Mouse (Mus musculus) kidney, adult 11 months (tissue): Measurements from ENCODE around the gene Rev3l.
"Not testable (repeated sequence)": the region's sequence is repeated elsewhere in the genome, so short reads cannot be mapped to it uniquely, and the experiment has no call there.

Experiments
- DNase-seq: peaks from one replicate; pipeline ENCODE4 v3.0.0; 2022

The Rev3l gene

DNA sequence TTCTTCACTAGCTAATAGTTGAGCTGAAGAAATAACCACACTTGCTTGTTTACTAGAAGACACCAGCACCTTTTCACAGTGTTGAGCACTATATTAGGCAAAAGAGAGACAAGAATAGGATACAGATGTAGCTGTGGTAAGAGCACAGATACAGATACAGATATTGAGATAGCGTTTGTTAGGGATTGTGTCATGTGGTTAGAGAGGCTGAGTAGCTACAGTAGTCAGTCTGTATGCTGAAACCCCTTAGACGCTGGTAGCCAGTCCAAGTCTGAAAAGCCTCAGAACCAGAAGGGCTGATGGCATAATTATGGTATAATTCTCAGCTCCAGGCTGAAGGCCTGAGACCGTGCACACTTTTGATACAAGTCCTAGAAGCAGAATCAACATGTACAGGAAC is 53.3 kb downstream of the Rev3l start:
- no peak for DNase-seq

DNA sequence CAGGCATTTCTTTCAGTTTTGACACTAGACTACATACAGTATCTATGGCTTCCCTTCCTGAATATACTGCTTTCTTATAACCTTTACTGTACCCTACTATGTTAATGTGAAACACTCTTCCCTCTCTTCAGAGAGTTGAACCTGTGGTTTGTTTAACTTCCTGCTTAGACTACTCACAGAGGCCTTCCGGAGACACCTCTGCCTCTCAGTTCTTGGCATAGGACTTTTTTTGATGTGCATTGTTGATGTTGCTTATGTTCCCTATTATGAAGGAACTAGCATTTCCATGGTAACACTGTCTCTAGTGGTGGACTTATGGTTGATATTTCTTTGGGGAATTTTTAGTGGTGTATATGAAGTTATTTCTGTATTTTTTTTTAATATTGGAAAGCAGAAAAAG is 61.4 kb downstream of the Rev3l start:
- DNase-seq: no peak

DNA sequence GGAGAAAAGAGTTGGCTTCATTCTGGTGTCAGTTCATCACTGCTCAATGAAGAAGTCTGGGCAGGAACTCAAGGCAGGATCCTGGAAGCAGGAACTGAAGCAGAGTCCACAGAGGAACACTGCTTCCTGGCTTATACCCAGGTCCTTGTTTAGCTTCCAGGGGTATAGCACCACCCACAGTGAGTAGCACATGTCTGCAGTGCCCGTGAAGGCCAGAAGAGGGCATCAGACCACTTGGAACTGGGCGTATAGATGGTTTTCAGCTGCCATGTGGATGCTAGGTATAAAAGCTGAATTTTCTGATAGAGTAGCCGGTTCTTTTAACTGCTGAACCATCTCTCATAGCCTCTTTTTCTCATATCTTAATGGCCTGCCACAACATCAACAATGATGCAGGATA is 79.6 kb downstream of the Rev3l start:
- DNase-seq: peak; percentile 28

DNA sequence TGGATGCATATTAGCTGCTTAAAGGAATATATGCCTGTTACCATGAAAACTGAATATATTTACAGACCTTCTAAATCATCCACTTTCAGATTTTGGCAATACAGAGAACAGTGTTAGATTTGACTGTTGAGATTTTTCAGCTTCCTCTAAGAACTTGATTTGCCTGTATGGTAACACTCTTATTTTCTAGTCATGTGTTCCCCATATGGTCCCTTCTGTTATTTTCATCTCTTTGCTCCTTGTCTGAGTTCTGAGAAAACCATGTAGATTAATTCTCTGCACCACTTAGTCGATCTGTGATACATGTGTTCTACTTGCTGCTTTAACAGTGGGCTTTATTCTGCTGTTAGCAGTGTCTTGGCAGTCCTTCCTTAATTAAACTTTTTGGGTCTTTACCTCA is 110.7 kb downstream of the Rev3l start:
- no peak for DNase-seq

DNA sequence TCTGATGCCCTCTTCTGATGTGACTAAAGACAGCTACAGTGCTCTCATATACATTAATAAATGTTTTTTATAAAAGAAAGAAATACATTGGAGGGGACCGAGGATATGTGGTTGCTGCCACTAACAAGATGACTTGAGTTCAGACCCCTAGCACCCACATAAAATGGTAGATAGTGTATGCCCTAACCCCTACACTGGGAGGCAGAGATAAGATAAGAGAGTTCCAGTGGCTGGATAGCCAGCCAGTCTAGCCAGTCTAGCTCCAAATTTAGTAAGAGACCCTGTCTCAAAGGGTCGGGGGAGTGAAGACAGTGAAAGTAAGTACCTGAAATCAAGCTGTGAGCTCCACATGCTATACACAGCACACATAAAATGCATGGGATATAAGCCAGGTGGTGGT is 133.6 kb downstream of the Rev3l start:
- no peak for DNase-seq

DNA sequence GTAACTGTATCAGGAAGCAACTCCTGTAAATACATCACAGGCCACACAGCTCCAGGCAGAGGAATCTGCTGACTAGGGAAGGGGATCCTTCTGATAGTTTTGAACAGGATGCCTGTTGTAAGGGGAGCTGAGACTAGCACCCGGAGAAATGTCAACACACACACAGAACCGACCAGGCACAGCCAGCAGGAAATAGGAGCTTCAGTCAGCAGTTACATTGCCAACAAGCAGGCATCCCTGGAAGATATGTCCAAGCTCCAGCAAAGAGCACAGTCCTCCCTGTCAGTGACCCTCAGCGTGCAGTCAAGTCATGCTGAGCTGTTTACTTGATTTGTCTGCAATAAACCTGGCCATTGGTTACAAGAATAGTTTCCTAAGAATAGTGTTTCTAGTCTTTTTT is 156.7 kb downstream of the Rev3l start:
- no peak for DNase-seq

DNA sequence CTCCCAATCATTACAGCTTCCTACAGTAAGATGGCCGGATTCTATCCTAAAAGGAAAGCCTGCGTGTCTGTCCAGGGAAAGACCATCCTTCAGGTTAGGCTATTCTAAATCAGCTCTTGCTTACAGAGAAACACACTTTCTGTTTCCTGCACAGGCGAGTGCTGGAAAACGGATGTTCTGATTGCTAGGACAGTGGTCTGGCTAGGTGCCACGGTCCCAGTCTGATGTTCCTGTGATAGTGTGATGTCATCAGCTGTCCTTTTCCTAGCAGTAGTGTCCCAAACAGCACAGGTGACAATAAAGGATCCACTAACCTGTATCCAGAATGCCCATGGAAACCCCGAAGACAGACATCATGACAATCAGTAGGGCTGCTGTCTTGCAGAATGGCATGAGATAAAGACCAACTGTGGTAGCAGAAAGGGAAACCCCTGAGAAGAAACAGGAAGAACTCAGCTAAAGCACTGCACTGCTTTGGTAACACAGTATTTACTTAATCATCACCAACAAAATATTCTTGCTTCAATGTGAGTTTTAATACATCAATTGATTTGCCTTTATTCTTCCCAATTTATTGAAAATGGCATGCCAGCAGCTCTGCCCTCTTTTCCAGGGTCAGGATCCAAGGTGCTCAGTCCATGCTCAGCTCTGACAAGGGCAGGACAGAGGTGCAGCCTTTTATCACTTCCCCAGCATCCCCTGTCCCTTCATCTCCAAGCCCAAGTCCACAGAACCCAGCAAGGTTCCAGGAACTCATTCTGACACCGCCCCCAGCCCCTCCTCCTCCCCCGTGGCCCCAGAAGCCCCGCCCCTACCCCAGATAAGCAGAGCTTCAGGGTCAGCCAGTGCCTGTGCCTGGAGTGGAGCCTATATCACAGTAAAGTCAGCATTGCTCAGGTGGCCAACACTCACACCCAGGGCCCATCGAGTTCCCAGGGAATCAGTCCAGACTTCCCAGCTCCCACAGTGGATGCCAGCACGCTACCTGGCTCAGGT is 162.1 kb downstream of the Rev3l start:
- no peak for DNase-seq

DNA sequence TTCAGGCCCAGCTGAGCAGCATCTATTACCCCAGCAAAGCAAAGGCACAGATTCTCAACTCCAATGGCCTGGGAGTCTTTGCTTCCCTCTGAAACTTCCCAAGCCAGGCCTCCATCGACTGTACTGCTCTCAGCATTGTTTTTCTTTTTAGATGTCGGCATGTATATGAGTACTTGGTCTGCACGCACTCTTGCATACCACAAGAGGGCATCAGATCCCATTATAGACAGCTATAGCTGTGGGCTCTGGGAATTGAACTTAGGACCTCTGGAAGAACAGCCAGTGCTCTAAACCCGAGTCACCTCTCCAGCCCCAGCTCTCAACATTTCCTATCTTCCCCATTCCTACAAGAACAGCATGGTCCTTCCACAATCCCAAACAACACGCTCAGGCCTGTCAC is 164.6 kb downstream of the Rev3l start:
- DNase-seq: no peak

DNA sequence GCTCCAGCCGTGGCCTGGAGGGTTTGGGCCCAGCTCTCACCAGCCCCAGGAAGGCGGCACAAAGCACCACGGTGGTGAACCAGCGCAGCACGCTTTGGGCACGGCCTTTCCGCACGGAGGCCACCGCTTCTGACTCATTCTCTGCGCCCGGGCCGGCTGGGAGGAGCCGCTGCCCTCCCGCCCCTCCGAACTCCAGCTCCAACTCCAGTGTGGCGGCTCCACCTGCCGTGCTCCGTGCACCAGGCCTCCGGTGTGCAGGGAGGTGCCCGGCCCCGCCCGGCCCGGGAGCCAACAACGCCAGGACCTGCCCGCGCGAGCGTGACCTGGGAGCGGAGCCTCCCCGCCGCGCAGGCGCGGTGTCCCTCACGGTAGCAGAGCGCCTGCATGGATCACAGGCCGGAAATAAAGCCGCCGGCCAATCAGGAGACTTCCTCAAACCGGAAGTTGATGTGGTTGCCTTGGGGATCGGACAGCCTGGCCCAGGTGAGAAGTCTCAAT is 167.0 kb downstream of the Rev3l start, which contains the start of gene Mfsd4b4:
Gene Mfsd4b4 (minus strand): TSS at position 365 of the 498 bp plus-strand sequence.
- peak; percentile 94 for DNase-seq

DNA sequence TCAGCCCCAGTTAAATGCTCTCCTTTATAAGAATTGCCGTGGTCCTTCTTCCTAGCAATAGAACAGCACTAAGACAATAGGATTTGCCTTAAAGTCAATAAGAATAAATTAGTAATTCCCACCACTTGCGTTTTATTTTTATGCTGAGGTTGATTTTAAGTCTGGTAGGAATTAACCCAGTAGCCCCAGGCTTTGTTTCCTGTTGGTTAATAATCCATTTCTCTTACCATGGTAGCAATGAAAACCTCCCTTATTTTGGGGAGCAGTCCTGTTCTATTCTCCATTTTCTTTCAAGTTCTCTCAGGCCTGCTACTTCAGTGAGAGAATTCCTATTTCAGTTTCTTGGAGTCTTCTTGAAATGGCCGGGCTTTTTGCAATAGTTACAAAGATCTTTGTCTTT is 172.3 kb downstream of the Rev3l start:
- DNase-seq: no peak

DNA sequence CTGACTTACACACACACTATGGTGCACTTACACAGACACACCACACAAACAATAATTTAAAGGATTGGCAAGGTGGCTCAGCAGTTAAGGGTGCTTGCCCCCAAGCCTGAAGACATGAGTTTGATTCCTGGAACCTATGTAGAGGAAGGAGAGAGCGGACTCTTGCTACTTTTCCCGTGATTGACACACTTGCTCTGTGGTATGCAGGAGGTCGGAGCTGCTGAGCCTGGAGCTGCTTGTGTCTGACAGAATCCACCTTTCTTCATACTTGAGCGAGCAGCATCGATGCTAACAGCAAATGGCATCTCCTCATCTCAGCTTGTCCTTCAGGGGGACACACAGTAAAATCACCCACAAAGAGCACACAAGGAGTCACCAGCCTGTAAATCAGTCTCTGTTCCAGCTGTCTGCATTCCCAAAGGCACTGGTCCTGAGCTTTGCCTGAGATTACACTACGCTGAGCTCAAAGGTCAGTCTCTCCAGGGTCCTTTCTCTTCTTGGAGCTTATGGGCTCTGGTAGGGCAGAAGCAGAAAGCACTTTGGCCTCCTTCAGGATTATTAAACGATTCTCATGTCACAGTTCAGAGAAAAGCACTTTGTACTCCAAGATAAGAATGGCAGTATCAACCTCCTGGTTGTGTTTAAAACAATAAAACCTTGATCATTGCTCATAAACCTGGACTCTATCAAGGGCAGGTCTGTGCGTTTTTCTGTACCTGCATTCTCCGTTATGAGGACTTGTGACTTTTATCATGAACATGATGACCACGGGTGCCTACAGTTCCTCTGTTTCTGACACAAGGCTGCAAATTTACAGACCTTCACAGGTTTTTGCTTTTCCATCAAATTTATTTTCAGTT is 175.1 kb downstream of the Rev3l start:
- peak; percentile 70 for DNase-seq

DNA sequence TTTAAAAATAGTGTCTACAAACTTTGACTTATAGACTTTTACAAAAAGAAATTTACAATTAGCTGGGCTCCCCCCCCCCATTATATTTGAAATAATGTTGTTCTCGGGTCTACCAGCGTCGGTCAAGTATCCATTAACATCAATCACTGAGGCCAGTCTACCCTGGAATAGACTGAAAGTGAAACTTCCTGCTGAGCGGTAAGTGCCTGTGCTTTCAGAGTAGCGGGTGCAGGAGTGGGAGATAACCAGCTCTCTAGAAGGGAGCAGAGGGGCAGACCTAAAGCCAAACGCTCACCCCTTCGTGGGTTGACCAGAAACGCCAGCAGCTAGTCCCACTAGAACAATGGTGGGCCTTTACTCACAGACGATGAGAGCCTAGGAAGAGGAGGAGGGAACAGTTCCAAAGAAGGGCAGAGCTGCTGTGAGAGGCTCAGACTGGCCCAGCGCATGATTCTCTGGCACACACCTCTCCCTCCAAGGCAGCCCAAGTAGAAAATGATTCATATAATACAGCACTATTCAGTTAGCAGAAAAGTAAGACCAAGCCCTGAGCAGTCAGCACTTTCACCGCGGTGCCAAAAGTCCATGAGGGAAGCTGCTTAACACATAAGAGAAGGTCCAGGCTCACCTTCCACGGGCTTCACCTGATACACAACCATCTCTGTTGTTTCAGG is 177.0 kb downstream of the Rev3l start:
- no peak for DNase-seq

DNA sequence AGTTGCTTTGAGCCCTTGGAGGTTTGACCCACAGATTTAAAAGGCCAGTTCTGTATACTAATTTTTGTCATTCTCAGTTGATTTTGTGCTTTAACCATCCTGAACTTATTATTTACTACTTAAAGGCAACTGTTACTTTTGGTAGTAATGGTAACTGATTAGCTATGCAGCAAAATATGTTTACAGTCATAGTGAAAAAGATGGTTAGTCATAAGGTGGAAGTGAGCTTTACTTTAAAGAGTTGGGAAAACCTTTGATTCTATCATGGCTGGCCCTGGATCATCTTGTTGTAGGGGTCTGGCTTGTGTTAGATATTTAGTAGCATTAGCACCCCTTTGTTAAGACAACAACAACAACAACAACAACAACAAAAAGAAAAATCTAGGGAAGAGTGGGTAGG is 180.7 kb downstream of the Rev3l start:
- no peak for DNase-seq

DNA sequence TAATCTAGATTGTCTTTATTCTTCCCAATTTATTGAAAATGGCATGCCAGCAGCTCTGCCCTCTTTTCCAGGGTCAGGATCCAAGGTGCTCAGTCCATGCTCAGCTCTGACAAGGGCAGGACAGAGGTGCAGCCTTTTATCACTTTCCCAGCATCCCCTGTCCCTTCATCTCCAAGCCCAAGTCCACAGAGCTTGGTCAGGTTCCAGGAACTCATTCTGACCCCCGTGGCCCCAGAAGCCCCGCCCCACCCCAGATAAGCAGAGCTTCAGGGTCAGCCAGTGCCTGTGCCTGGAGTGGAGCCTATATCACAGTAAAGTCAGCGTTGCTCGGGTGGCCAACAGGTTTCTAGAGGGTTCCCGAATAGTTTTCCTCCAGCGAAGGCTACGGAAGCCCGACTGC is 192.6 kb downstream of the Rev3l start:
- DNase-seq: not testable (repeated sequence)
